Mouse (Mus musculus) monocyte, adult 5-6 weeks (primary cell): ENCODE measurements around the gene Fkbp14. TPM values are rescaled to one million over a fixed set of nuclear protein-coding genes. Genes with fewer than 3 reads are reported as not detected.

Experiments
- total RNA-seq: library from RNA; stranded (forward); fragments of 200-1000, 200-491, 200-594 nt; gene quantifications from 3 replicates; pipeline ENCODE4 v1.2.3, GENCODE M21; 2017

Gene Fkbp14
- total RNA-seq, 1 experiment from 2014 or later = not detected

Other genes with a start within 250 kb of the Fkbp14 start
- not detected in 3 replicates for gene Wipf3, start 167.7 kb downstream of the Fkbp14 start, total RNA-seq
- gene Scrn1, start 30.8 kb downstream of the Fkbp14 start, total RNA-seq = not detected in 3 replicates
- 1.5 to 2.2 TPM (median 2.0 TPM) in 3 replicates for gene Plekha8, start 2.2 kb downstream of the Fkbp14 start, total RNA-seq
- 4.6 to 9.5 TPM (median 7.1 TPM) in 3 replicates for gene Mturn, start 84.3 kb upstream of the Fkbp14 start, total RNA-seq
- 73.5 to 140 TPM (median 84.1 TPM) in 3 replicates for gene Znrf2, start 219.6 kb upstream of the Fkbp14 start, total RNA-seq